ENCODE assay signal across 11 mouse cellular contexts in the genomic region with DNA sequence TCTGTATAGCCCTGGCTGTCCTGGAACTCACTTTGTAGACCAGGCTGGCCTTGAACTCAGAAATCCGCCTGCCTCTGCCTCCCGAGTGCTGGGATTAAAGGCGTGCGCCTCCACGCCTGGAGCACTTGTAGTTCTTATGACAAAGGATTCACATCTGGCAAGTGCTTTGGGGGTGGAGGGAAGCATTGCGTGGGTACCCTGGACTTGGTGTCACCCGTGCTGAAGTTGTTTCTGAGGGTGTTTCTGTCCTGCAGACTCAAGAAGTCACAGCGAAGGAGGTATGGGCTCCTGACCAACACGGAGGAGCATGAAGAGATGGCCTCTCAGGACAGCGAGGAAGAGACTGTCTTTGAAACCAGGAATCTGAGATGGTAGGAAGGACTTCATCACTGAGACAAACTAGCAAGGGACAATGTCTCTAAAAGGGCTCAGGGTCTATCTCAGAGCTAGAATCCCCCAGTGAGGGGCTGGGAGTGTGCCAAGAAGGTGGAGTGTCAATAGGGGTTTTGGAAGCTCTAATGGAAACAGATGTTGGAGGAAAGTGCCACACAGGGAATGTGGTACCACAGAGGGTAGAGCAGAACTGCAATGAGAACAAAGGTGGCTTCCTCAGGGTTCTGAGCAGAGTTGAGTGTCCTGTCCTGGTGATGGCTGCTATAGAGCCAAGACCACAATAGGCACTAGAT. TPM values are rescaled to one million over a fixed set of nuclear protein-coding genes. Genes with fewer than 3 reads are reported as not detected.
DNase-seq lines count a peak whose midpoint lies in the region; ATAC-seq and TF ChIP-seq lines count a peak whose summit lies in the region.
"Had no signal": no experiment of that assay in that cellular context is flagged by ENCODE, and none has a peak within 500 bp of the region (broad histone marks: within the 10 kb centered on the region; RNA-seq: fewer than 3 reads in every experiment).

No protein-coding gene starts in this region.

- H3K27me3 ChIP-seq in forebrain, embryonic 10.5 days (ENCODE audit: poor library complexity, severe bottlenecking), result peaks cover 15% of the 10 kb centered on the region
- no peaks in the 10 kb centered on the region for H3K27me3 ChIP-seq in forebrain, postnatal 0 days (ENCODE audit: insufficient read depth, low read length)
- H3K27me3 ChIP-seq in neural tube, embryonic 13.5 days, result no peaks in the 10 kb centered on the region
- H3K27me3 ChIP-seq: embryonic facial prominence, embryonic 12.5 days; heart, embryonic 12.5 days had no signal

- ATAC-seq in forebrain, postnatal 0 days, result no peak
- ATAC-seq in neural tube, embryonic 13.5 days (ENCODE audit: low read depth), result no peak

- H3K36me3 ChIP-seq in forebrain, embryonic 10.5 days (replicated peaks), result peaks cover 46% of the 10 kb centered on the region
- H3K36me3 ChIP-seq in forebrain, postnatal 0 days (ENCODE audit: insufficient read depth), result peaks cover 27% of the 10 kb centered on the region
- H3K36me3 ChIP-seq in neural tube, embryonic 13.5 days, result peaks cover 30% of the 10 kb centered on the region

- peaks cover 73% of the 10 kb centered on the region for H3K4me1 ChIP-seq in forebrain, embryonic 10.5 days
- no peaks in the 10 kb centered on the region; the same call in 1 of the 2 replicates for H3K4me1 ChIP-seq in forebrain, postnatal 0 days (ENCODE audit: insufficient read depth)
- peaks cover 49% of the 10 kb centered on the region for H3K4me1 ChIP-seq in neural tube, embryonic 13.5 days (replicated peaks)

- no peak overlapping the region for H3K4me2 ChIP-seq in forebrain, postnatal 0 days (ENCODE audit: low read depth)
- H3K4me2 ChIP-seq in neural tube, embryonic 13.5 days, result peak overlapping the region; percentile 66; the same call in 1 of the 2 replicates

- H3K9me3 ChIP-seq in forebrain, embryonic 10.5 days, result no peaks in the 10 kb centered on the region
- no peaks in the 10 kb centered on the region for H3K9me3 ChIP-seq in forebrain, postnatal 0 days (ENCODE audit: low read length)
- no peaks in the 10 kb centered on the region for H3K9me3 ChIP-seq in neural tube, embryonic 13.5 days
- H3K9me3 ChIP-seq: embryonic facial prominence, embryonic 12.5 days; heart, embryonic 12.5 days had no signal

- no peak for TF ChIP-seq CTCF in forebrain, postnatal 0 days (IDR thresholded peaks at IDR 0.05; ENCODE audit: low read depth)
- TF ChIP-seq CTCF in layer of hippocampus, adult 2 months (conservative IDR thresholded peaks at IDR 0.05), result no peak

- WGBS in forebrain, embryonic 10.5 days, result 87% methylated on average over 10 of the region's 10 CpGs
- 86% methylated on average over 10 of the region's 10 CpGs for WGBS in forebrain, postnatal 0 days
- WGBS in neural tube, embryonic 13.5 days, result 88% methylated on average over 10 of the region's 10 CpGs

- no peak for DNase-seq in forebrain, embryonic 10.5 days (ENCODE audit: extremely low spot score, low spot score)
- DNase-seq in forebrain, postnatal 0 days, result no peak
- no peak for DNase-seq in layer of hippocampus, adult 2 months (ENCODE audit: low spot score in 2 of 2)
- DNase-seq in layer of hippocampus, adult 9-11 months, result no peak
- DNase-seq in neural tube, embryonic 10.5 days (ENCODE audit: extremely low spot score, low spot score), result no peak
- DNase-seq in naive thymus-derived CD4-positive, alpha-beta T cell, adult 2 months (ENCODE audit: low read depth), result peak; percentile 23
- no peak for DNase-seq in spleen, postnatal 4 days (ENCODE audit: low spot score in 2 of 2)
- DNase-seq: gastrocnemius, postnatal 14 days had no signal

- H3K4me3 ChIP-seq in forebrain, embryonic 10.5 days, result peak overlapping the region; percentile 66; the same call in 1 of the 2 replicates
- no peak overlapping the region for H3K4me3 ChIP-seq in forebrain, postnatal 0 days (ENCODE audit: low read depth, low read length)
- H3K4me3 ChIP-seq in layer of hippocampus, adult 2 months, result no peak overlapping the region
- no peak overlapping the region for H3K4me3 ChIP-seq in neural tube, embryonic 13.5 days

- no peak overlapping the region for H3K27ac ChIP-seq in forebrain, embryonic 10.5 days
- H3K27ac ChIP-seq in forebrain, postnatal 0 days (ENCODE audit: low read depth, low read length), result no peak overlapping the region
- H3K27ac ChIP-seq in layer of hippocampus, adult 2 months, result peak overlapping the region; percentile 92; the same call in 1 of the 2 replicates
- no peak overlapping the region for H3K27ac ChIP-seq in neural tube, embryonic 13.5 days (replicated peaks)

- H3K9ac ChIP-seq in forebrain, postnatal 0 days, result no peak overlapping the region
- H3K9ac ChIP-seq in neural tube, embryonic 13.5 days, result no peak overlapping the region

RNA-seq across cellular contexts. Expression of gene 1600002K03Rik, which starts 1.4 kb away (rescaled TPM):
- polyA plus RNA-seq in forebrain, embryonic 10.5 days (2016; fragmentation: Nextera tagmentation; extraction: Ambion mirVana), result 9.8 and 10.7 TPM in 2 replicates
- total RNA-seq in forebrain, postnatal 0 days (2014; rRNA removed), result 4.2 and 5.0 TPM in 2 replicates
- 5.0 and 6.0 TPM in 2 replicates for polyA plus RNA-seq in forebrain, postnatal 0 days (2015; fragmentation: Nextera tagmentation; extraction: Ambion mirVana)
- total RNA-seq in layer of hippocampus, adult 2 months (2021), result 1 to 10 TPM; 7.0 to 7.4 TPM
- 11.4 and 16.3 TPM in 2 replicates for polyA plus RNA-seq in neural tube, embryonic 13.5 days (2015; fragmentation: Nextera tagmentation; extraction: Ambion mirVana)

RNA-seq across cellular contexts. Expression of gene Efna2, which starts 5.2 kb away (rescaled TPM):
- 23.2 and 24.2 TPM in 2 replicates for polyA plus RNA-seq in forebrain, embryonic 10.5 days (2016; fragmentation: Nextera tagmentation; extraction: Ambion mirVana)
- 29.0 and 30.9 TPM in 2 replicates for total RNA-seq in forebrain, postnatal 0 days (2014; rRNA removed)
- 30.6 and 31.3 TPM in 2 replicates for polyA plus RNA-seq in forebrain, postnatal 0 days (2015; fragmentation: Nextera tagmentation; extraction: Ambion mirVana)
- 1 to 10 TPM; 7.1 to 9.7 TPM for total RNA-seq in layer of hippocampus, adult 2 months (2021)
- polyA plus RNA-seq in neural tube, embryonic 13.5 days (2015; fragmentation: Nextera tagmentation; extraction: Ambion mirVana), result 34.0 and 34.8 TPM in 2 replicates

RNA-seq across cellular contexts. Expression of gene Cirbp, which starts 8.3 kb away (rescaled TPM):
- polyA plus RNA-seq in forebrain, embryonic 10.5 days (2016; fragmentation: Nextera tagmentation; extraction: Ambion mirVana), result 90.9 and 116 TPM in 2 replicates
- 345 and 424 TPM in 2 replicates for total RNA-seq in forebrain, postnatal 0 days (2014; rRNA removed)
- 834 and 838 TPM in 2 replicates for polyA plus RNA-seq in forebrain, postnatal 0 days (2015; fragmentation: Nextera tagmentation; extraction: Ambion mirVana)
- total RNA-seq in layer of hippocampus, adult 2 months (2021), result 100 to 1,000 TPM in 1 of 2 experiments, 10 to 100 TPM in 1; 88.3 to 103 TPM
- polyA plus RNA-seq in neural tube, embryonic 13.5 days (2015; fragmentation: Nextera tagmentation; extraction: Ambion mirVana), result 325 and 351 TPM in 2 replicates

RNA-seq across cellular contexts. Expression of gene Midn, which starts 26.0 kb away (rescaled TPM):
- 19.1 and 19.8 TPM in 2 replicates for polyA plus RNA-seq in forebrain, embryonic 10.5 days (2016; fragmentation: Nextera tagmentation; extraction: Ambion mirVana)
- total RNA-seq in forebrain, postnatal 0 days (2014; rRNA removed), result 91.5 and 120 TPM in 2 replicates
- 19.3 and 21.3 TPM in 2 replicates for polyA plus RNA-seq in forebrain, postnatal 0 days (2015; fragmentation: Nextera tagmentation; extraction: Ambion mirVana)
- 10 to 100 TPM; 53.1 to 54.5 TPM for total RNA-seq in layer of hippocampus, adult 2 months (2021)
- polyA plus RNA-seq in neural tube, embryonic 13.5 days (2015; fragmentation: Nextera tagmentation; extraction: Ambion mirVana), result 31.0 and 35.8 TPM in 2 replicates

RNA-seq across cellular contexts. Expression of gene Cbarp, which starts 33.5 kb away (rescaled TPM):
- polyA plus RNA-seq in forebrain, embryonic 10.5 days (2016; fragmentation: Nextera tagmentation; extraction: Ambion mirVana), result 6.8 and 7.3 TPM in 2 replicates
- total RNA-seq in forebrain, postnatal 0 days (2014; rRNA removed), result 114 and 151 TPM in 2 replicates
- polyA plus RNA-seq in forebrain, postnatal 0 days (2015; fragmentation: Nextera tagmentation; extraction: Ambion mirVana), result 57.5 and 68.2 TPM in 2 replicates
- 100 to 1,000 TPM; 331 to 341 TPM for total RNA-seq in layer of hippocampus, adult 2 months (2021)
- polyA plus RNA-seq in neural tube, embryonic 13.5 days (2015; fragmentation: Nextera tagmentation; extraction: Ambion mirVana), result 53.9 and 55.1 TPM in 2 replicates
